In genomic region chr15:84717570-84718270, GRCm38 (mm10) we compare ENCODE assay signal across 11 mouse cellular contexts. TPM values are rescaled to one million over a fixed set of nuclear protein-coding genes. Genes with fewer than 3 reads are reported as not detected.
DNase-seq lines count a peak whose midpoint lies in the region; ATAC-seq and TF ChIP-seq lines count a peak whose summit lies in the region.
"Not testable (repeated sequence)": the region's sequence is repeated elsewhere in the genome, so short reads cannot be mapped to it uniquely, and the experiment has no call there.
"Had no signal": no experiment of that assay in that cellular context is flagged by ENCODE, and none has a peak within 500 bp of the region (broad histone marks: within the 10 kb centered on the region; RNA-seq: fewer than 3 reads in every experiment).

No protein-coding gene starts in this region.

- not testable (repeated sequence) for H3K9me3 ChIP-seq in hindbrain, postnatal 0 days (ENCODE audit: low read length); kidney, postnatal 0 days (replicated peaks; ENCODE audit: low read length); lung, embryonic 14.5 days (ENCODE audit: low read depth, low read length); midbrain, postnatal 0 days (ENCODE audit: low read length)

- not testable (repeated sequence) for ATAC-seq in hindbrain, postnatal 0 days; kidney, postnatal 0 days (replicated peaks; ENCODE audit: low FRiP score, low read depth); lung, embryonic 14.5 days (ENCODE audit: insufficient read depth); midbrain, postnatal 0 days (ENCODE audit: low FRiP score)

- not testable (repeated sequence) for H3K27me3 ChIP-seq in hindbrain, postnatal 0 days (ENCODE audit: insufficient read depth, low read length); kidney, postnatal 0 days (ENCODE audit: insufficient read depth, low read length); liver, adult 2 months (ENCODE audit: control insufficient read depth, insufficient read depth, low read length); lung, embryonic 14.5 days (ENCODE audit: insufficient read depth, low read length)
- H3K27me3 ChIP-seq in midbrain, postnatal 0 days (ENCODE audit: insufficient read depth, low read length) = peaks cover 12% of the 10 kb centered on the region

- not testable (repeated sequence) for H3K4me1 ChIP-seq in hindbrain, postnatal 0 days (ENCODE audit: insufficient read depth, low read length); liver, adult 2 months (ENCODE audit: control insufficient read depth, insufficient read depth, low read length); lung, embryonic 14.5 days (ENCODE audit: insufficient read depth); midbrain, postnatal 0 days (ENCODE audit: insufficient read depth, low read length)
- peaks cover 15% of the 10 kb centered on the region; the same call in 1 of the 2 replicates for H3K4me1 ChIP-seq in kidney, postnatal 0 days (replicated peaks; ENCODE audit: insufficient read depth, low read length)

- not testable (repeated sequence) for H3K36me3 ChIP-seq in hindbrain, postnatal 0 days (ENCODE audit: insufficient read depth, low read length); kidney, postnatal 0 days (ENCODE audit: insufficient read depth, low read length); liver, adult 2 months (ENCODE audit: control insufficient read depth, insufficient read depth, low read length); lung, embryonic 14.5 days (ENCODE audit: insufficient read depth); midbrain, postnatal 0 days (ENCODE audit: insufficient read depth, low read length)

- H3K9ac ChIP-seq in hindbrain, postnatal 0 days (replicated peaks; ENCODE audit: low read length); kidney, postnatal 0 days (ENCODE audit: low read depth, low read length); liver, adult 2 months (ENCODE audit: low read depth, low read length); lung, embryonic 14.5 days; midbrain, postnatal 0 days (replicated peaks; ENCODE audit: low read length, poor library complexity, severe bottlenecking): not testable (repeated sequence)

- 66% methylated on average over 6 of the region's 6 CpGs for WGBS in hindbrain, postnatal 0 days
- WGBS in kidney, postnatal 0 days = 70% methylated on average over 6 of the region's 6 CpGs
- 69% methylated on average over 6 of the region's 6 CpGs for WGBS in liver, adult 2 months
- WGBS in lung, embryonic 14.5 days = 65% methylated on average over 6 of the region's 6 CpGs
- WGBS in midbrain, postnatal 0 days = 71% methylated on average over 6 of the region's 6 CpGs

- DNase-seq in 3134 (ENCODE audit: extremely low read depth, insufficient read length, low spot score) = peak; percentile 27
- peak; percentile 46 to 66 for DNase-seq in cerebellum, postnatal 10 days
- peak; percentile 33 for DNase-seq in hindbrain, postnatal 0 days (ENCODE audit: low spot score)
- not testable (repeated sequence) for DNase-seq in kidney, postnatal 0 days (ENCODE audit: low spot score); lung, embryonic 14.5 days; midbrain, postnatal 0 days (ENCODE audit: low spot score)
- peak; percentile 20 for DNase-seq in liver, adult 2 months (ENCODE audit: extremely low read depth, low read depth, low spot score)

- H3K79me2 ChIP-seq in liver, adult 2 months (ENCODE audit: control insufficient read depth, insufficient read depth, low read length) = not testable (repeated sequence)

- TF ChIP-seq CTCF in hindbrain, postnatal 0 days (IDR thresholded peaks at IDR 0.05; ENCODE audit: low read depth) = 0 out of 2 replicates have a peak, but pooled peaks have one; percentile 26
- TF ChIP-seq CTCF in kidney, postnatal 0 days (IDR thresholded peaks at IDR 0.05; ENCODE audit: low read depth) = peak; percentile 54
- TF ChIP-seq CTCF in liver, adult 2 months (IDR thresholded peaks at IDR 0.05; ENCODE audit: low read depth, low read length) = not testable (repeated sequence)
- TF ChIP-seq CTCF in lung, embryonic 14.5 days (IDR thresholded peaks at IDR 0.05; ENCODE audit: low read depth) = 0 out of 2 replicates have a peak, but pooled peaks have one; percentile 6
- TF ChIP-seq CTCF in midbrain, postnatal 0 days (IDR thresholded peaks at IDR 0.05) = peak; percentile 25; the same call in 1 of the 2 replicates

- H3K27ac ChIP-seq in hindbrain, postnatal 0 days; kidney, postnatal 0 days; liver, adult 2 months (replicated peaks; ENCODE audit: insufficient read depth, low read depth, low read length); lung, embryonic 14.5 days (ENCODE audit: low read depth); midbrain, postnatal 0 days (ENCODE audit: low read depth, low read length): not testable (repeated sequence)

- not testable (repeated sequence) for H3K4me2 ChIP-seq in hindbrain, postnatal 0 days (ENCODE audit: low read depth, low read length); kidney, postnatal 0 days (ENCODE audit: low read length); lung, embryonic 14.5 days; midbrain, postnatal 0 days (ENCODE audit: low read depth, low read length, poor library complexity, severe bottlenecking)

- H3K4me3 ChIP-seq in hindbrain, postnatal 0 days (ENCODE audit: low read length); kidney, postnatal 0 days (replicated peaks; ENCODE audit: low read depth, low read length); liver, adult 2 months (ENCODE audit: insufficient read depth, low read depth, low read length); lung, embryonic 14.5 days (ENCODE audit: low read depth, low read length); midbrain, postnatal 0 days (ENCODE audit: low read depth, low read length): not testable (repeated sequence)

- TF ChIP-seq POLR2A in liver, adult 2 months (IDR thresholded peaks at IDR 0.05; ENCODE audit: extremely low read depth, insufficient read depth, low read length) = not testable (repeated sequence)

RNA-seq across cellular contexts. Expression of gene Arhgap8, which starts 2.1 kb away (rescaled TPM):
- total RNA-seq in hindbrain, postnatal 0 days (2014; rRNA removed) = 0.26 and 1.0 TPM in 2 replicates
- 0.72 and 0.80 TPM in 2 replicates for polyA plus RNA-seq in hindbrain, postnatal 0 days (2015; fragmentation: Nextera tagmentation; extraction: Ambion mirVana)
- polyA plus RNA-seq in kidney, postnatal 0 days (2015; fragmentation: Nextera tagmentation; extraction: Ambion mirVana) = 13.9 and 14.7 TPM in 2 replicates
- total RNA-seq in liver, adult 2 months (2014; rRNA removed) = not detected in 2 replicates
- 0.20 TPM in 1 of 2 replicates, not detected in the other for polyA plus RNA-seq in liver, adult 2 months (2012; rRNA removed)
- 17.4 and 18.1 TPM in 2 replicates for polyA plus RNA-seq in lung, embryonic 14.5 days (2014; fragmentation: Nextera tagmentation; extraction: Ambion mirVana)
- total RNA-seq in midbrain, postnatal 0 days (2014; rRNA removed) = 0.44 and 0.61 TPM in 2 replicates
- polyA plus RNA-seq in midbrain, postnatal 0 days (2015; fragmentation: Nextera tagmentation; extraction: Ambion mirVana) = 0.33 and 0.53 TPM in 2 replicates
- total RNA-seq: MEL had no signal
- polyA plus RNA-seq: activated CD4-positive, CD25-positive, alpha-beta regulatory T cell, adult 4 months; C2C12; CD4-positive, CD25-positive, alpha-beta regulatory T cell, adult 4 months had no signal

RNA-seq across cellular contexts. Expression of gene Prr5, which starts 48.3 kb away (rescaled TPM):
- 25.5 and 34.2 TPM in 2 replicates for total RNA-seq in hindbrain, postnatal 0 days (2014; rRNA removed)
- 33.2 and 36.6 TPM in 2 replicates for polyA plus RNA-seq in hindbrain, postnatal 0 days (2015; fragmentation: Nextera tagmentation; extraction: Ambion mirVana)
- 35.0 and 35.6 TPM in 2 replicates for polyA plus RNA-seq in kidney, postnatal 0 days (2015; fragmentation: Nextera tagmentation; extraction: Ambion mirVana)
- total RNA-seq in liver, adult 2 months (2014; rRNA removed) = 2.2 and 2.6 TPM in 2 replicates
- 9.4 and 10.6 TPM in 2 replicates for polyA plus RNA-seq in liver, adult 2 months (2012; rRNA removed)
- 24.5 and 27.8 TPM in 2 replicates for polyA plus RNA-seq in lung, embryonic 14.5 days (2014; fragmentation: Nextera tagmentation; extraction: Ambion mirVana)
- 25.8 and 33.4 TPM in 2 replicates for total RNA-seq in midbrain, postnatal 0 days (2014; rRNA removed)
- 37.8 and 40.7 TPM in 2 replicates for polyA plus RNA-seq in midbrain, postnatal 0 days (2015; fragmentation: Nextera tagmentation; extraction: Ambion mirVana)
- total RNA-seq: MEL had no signal
- polyA plus RNA-seq: activated CD4-positive, CD25-positive, alpha-beta regulatory T cell, adult 4 months had no signal
